ENCODE assay signal across 17 mouse cellular contexts in the genomic region with DNA sequence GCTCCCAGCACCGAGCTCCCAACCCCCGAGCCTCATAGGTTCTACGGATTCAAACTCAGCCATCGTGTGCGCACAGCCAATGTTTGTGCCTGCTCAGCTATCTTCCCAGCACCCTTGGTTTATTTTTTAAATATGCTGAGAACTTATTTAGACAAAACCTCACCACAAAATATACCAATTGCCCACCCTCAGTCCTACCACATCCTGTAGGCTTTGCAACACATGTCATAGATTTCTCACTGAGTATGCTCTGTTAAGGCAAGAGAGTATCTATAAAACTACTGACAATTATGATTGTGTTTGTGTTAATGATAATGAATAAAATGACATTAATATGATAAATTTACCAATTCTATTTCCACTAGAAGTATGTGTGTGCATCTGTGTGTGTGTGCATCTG.
A peak's percentile ranks its signal among the peaks of the same experiment; 100 is the strongest.
DNase-seq lines count a peak whose midpoint lies in the region; ATAC-seq lines count a peak whose summit lies in the region.
"Had no signal": no experiment of that assay in that cellular context is flagged by ENCODE, and none has a peak within 500 bp of the region (broad histone marks: within the 10 kb centered on the region; RNA-seq: fewer than 3 reads in every experiment).

No protein-coding gene starts in this region.

- DNase-seq in 416B (ENCODE audit: low read depth): peak; percentile 56
- peak; percentile 49 for DNase-seq in CD4-positive helper T cell, adult 2 months (ENCODE audit: low read depth, low spot score)
- DNase-seq in T-cell, adult 2 months (ENCODE audit: low spot score): peak; percentile 29
- no peak for DNase-seq in gastrocnemius, postnatal 4 days (ENCODE audit: low spot score in 2 of 2)
- no peak for DNase-seq in Muller cell, postnatal 12 days (ENCODE audit: inconsistent ontology term)
- no peak for DNase-seq in lung, adult 18-20 months
- DNase-seq: adrenal gland, adult 8-10 months; adrenal gland, postnatal 36 days; B cell, adult 2 months; cerebellum, adult 2 months; cerebellum, postnatal 14 days; gastrocnemius, postnatal 10 days; heart, postnatal 36 days; kidney, adult 2 months had no signal

- ATAC-seq in inflammation-experienced regulatory T-cells, adult 6 months: peak; percentile 77
- ATAC-seq: forebrain, embryonic 16.5 days; intestine, embryonic 15.5 days had no signal

Comparison
In these comparisons a context has a peak if more than half of its experiments do, and no peak if none do; other contexts are left out.
1. DNase-seq: peak in 416B (single experiment), CD4-positive helper T cell, adult 2 months (single experiment) and T-cell, adult 2 months (single experiment); none in gastrocnemius, postnatal 4 days (0 of 2), Muller cell, postnatal 12 days (single experiment) and lung, adult 18-20 months (0 of 2).